Mouse (Mus musculus): ENCODE results near the gene Trim8. TPM values are rescaled to one million over a fixed set of nuclear protein-coding genes. Genes with fewer than 3 reads are reported as not detected.

The Trim8 gene
- polyA plus RNA-seq, 1 experiment = 12.4 TPM

DNA sequence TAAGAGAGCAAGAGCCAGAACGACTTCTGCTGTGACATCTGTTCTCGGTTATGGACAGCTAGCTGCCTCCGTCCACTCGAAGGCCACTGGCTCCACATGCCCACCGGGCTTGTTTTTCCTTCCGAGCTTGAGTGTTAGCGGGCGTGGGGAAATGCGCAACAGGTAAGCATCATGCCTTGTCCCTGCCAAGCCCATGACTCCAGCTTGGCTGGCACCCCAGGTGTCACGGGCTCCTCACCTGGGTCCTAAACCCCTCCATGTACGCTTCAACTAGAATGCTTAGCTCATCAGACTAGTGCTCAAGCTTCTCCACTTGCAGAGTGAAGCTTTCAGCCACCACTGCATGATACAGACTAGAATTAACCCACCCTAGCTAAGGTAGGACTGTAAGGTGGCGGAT, 57.1 kb downstream of the Trim8 start:
- H3K4me3 ChIP-seq (ENCODE audit: insufficient read depth, low read depth, low read length) = no peak overlapping the region
- no peaks in the 10 kb centered on the region; the same call in 1 of the 2 replicates for H3K4me1 ChIP-seq (ENCODE audit: control insufficient read depth, insufficient read depth, insufficient read length, low read length)
- H3K27ac ChIP-seq (replicated peaks; ENCODE audit: low read depth, low read length) = no peak overlapping the region

DNA sequence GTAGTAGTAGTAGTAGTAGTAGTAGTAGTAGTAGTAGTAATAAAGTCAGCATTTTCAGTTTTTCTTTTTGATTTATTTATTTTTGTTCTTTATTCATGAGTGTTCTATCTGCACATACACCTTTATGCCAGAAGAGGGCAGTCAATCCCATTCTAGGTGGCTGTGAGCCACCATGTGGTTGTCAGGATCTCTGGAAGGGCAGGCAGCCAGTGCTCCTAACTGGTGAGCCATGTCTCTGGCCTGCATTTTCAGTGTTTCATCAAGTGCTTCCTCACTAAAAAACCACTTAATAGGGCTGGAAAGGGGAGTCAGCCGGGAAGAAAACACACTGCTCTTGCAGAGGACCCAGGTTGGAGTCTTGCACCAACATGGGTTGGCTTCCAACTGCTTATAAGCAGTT, 60.6 kb downstream of the Trim8 start:
- H3K4me1 ChIP-seq (ENCODE audit: control insufficient read depth, insufficient read depth, insufficient read length, low read length) = no peaks in the 10 kb centered on the region; the same call in 1 of the 2 replicates
- H3K27ac ChIP-seq (replicated peaks; ENCODE audit: low read depth, low read length) = no peak overlapping the region
- no peak overlapping the region for H3K4me3 ChIP-seq (ENCODE audit: insufficient read depth, low read depth, low read length)

DNA sequence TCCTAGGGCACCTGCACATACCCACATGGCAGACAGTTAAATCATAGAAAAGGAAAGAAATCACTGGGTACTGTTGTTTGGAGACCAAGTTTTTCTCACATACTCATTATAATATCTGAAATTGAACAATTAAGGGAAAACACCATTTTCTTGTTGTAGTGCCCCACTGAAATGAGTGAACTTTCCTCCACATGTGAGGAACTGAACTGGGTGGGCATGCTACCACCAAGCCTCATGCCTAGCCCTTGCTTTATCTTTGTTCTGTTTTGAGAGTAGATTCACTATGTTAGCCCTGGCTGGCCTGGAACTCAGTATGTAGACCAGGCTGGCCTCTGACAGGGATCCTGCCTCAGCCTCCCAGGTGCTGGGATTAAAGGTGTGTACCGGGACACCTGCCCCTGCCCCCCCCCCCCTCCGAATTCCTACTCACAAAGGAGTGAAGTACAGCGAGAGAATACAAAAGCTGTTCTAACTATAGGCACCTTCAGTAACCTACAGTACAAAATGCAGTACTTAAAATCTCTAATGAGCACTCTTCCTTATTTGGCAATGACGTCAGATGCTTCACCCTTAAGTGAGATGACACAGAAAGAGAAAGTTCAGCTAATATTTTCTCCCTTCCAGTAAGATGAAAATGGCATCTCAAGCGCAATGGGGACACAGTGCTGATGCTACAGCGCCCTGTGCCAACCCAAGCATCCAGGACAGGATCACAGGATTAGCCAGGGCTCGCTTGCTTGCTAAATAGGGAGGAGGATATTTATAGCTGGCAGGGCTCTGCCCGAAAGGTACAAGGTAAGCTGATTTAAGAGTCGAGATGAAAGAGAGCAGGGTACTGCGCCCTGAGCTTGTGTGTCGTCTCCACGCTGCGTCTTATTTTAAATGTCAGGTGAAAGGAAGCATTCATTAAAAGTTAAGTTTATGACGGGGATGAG, 61.3 kb downstream of the Trim8 start:
- Histone ChIP-seq H3K27ac (replicated peaks; ENCODE audit: low read depth, low read length) (no peak overlapping the region), H3K4me1 (ENCODE audit: control insufficient read depth, insufficient read depth, insufficient read length, low read length) (no peaks in the 10 kb centered on the region; the same call in 1 of the 2 replicates), H3K4me3 (ENCODE audit: insufficient read depth, low read depth, low read length) (no peak overlapping the region)

DNA sequence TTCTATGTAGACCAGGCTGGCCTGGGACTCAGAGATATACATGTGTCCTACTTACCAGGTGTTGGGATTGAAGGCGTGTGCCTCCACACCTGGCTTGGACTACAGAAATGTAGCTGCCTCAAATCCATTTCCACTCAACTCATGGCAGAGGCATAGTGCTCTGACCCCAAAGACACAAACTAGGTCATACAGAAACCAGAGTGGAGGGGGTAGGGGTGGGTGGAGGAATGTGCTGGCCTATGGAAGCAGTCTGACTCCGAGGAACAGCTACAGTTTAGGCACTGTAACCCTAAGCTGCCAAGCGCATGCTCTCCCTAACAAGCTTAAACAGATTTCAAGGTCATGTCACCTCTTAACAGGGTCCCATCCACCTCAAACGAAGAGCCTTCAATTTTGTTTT, 62.1 kb downstream of the Trim8 start:
- H3K27ac ChIP-seq (replicated peaks; ENCODE audit: low read depth, low read length) = no peak overlapping the region
- H3K4me1 ChIP-seq (ENCODE audit: control insufficient read depth, insufficient read depth, insufficient read length, low read length) = no peaks in the 10 kb centered on the region; the same call in 1 of the 2 replicates
- no peak overlapping the region for H3K4me3 ChIP-seq (ENCODE audit: insufficient read depth, low read depth, low read length)

DNA sequence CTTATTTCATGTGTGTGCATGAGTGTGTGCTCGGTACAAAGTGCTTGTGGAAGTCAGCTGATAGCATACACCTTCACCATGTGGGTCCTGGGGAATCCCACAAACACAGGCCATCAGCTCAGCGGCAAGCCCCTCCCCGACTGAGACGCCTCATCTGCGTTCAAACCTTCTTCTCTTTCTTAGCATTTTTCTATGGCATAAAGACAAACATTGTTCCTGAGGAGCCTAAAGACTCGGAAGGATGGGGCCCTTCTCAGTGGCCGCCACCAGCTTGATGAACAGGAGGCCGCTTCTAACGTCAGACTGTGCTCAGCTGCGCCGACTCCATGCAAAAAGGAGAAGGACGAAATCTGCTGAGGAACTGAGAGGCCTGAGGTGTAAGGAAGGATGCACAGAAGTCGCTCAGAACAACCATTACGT, 62.6 kb downstream of the Trim8 start:
- Histone ChIP-seq H3K4me1 (ENCODE audit: control insufficient read depth, insufficient read depth, insufficient read length, low read length) (no peaks in the 10 kb centered on the region; the same call in 1 of the 2 replicates), H3K27ac (replicated peaks; ENCODE audit: low read depth, low read length) (no peak overlapping the region)

More for the DNA sequence above, 62.6 kb downstream of the Trim8 start:
- H3K4me3 ChIP-seq (ENCODE audit: insufficient read depth, low read depth, low read length) = no peak overlapping the region

Other genes starting within 250 kb of the Trim8 start
- 8.2 and 9.2 TPM in 2 replicates for gene Nfkb2, start 197.4 kb upstream of the Trim8 start, polyA plus RNA-seq (2012; ENCODE audit: insufficient read depth, insufficient read length, missing spikeins)
- 1.4 TPM in 1 of 2 replicates, not detected in the other for gene Psd, start 174.5 kb upstream of the Trim8 start, polyA plus RNA-seq (2012; ENCODE audit: insufficient read depth, insufficient read length, missing spikeins)
- gene Fbxl15, start 173.5 kb upstream of the Trim8 start, polyA plus RNA-seq (2012; ENCODE audit: insufficient read depth, insufficient read length, missing spikeins) = 5.9 and 8.9 TPM in 2 replicates
- gene Cuedc2, start 163.0 kb upstream of the Trim8 start, polyA plus RNA-seq (2012; ENCODE audit: insufficient read depth, insufficient read length, missing spikeins) = 61.9 and 67.2 TPM in 2 replicates
- 1.0 and 2.6 TPM in 2 replicates for gene Mfsd13a, start 160.6 kb upstream of the Trim8 start, polyA plus RNA-seq (2012; ENCODE audit: insufficient read depth, insufficient read length, missing spikeins)
- not detected in 2 replicates for gene 2310034G01Rik, start 151.4 kb upstream of the Trim8 start, polyA plus RNA-seq (2012; ENCODE audit: insufficient read depth, insufficient read length, missing spikeins)
- 63.5 and 78.7 TPM in 2 replicates for gene Actr1a, start 106.0 kb upstream of the Trim8 start, polyA plus RNA-seq (2012; ENCODE audit: insufficient read depth, insufficient read length, missing spikeins)
- gene Sufu, start 104.8 kb upstream of the Trim8 start, polyA plus RNA-seq (2012; ENCODE audit: insufficient read depth, insufficient read length, missing spikeins) = 6.8 and 6.9 TPM in 2 replicates
- gene Arl3, start 71.5 kb downstream of the Trim8 start, polyA plus RNA-seq (2012; ENCODE audit: insufficient read depth, insufficient read length, missing spikeins) = 44.9 and 58.1 TPM in 2 replicates
- gene Sfxn2, start 71.7 kb downstream of the Trim8 start, polyA plus RNA-seq (2012; ENCODE audit: insufficient read depth, insufficient read length, missing spikeins) = 3.8 and 6.4 TPM in 2 replicates
- gene Wbp1l, start 97.4 kb downstream of the Trim8 start, polyA plus RNA-seq (2012; ENCODE audit: insufficient read depth, insufficient read length, missing spikeins) = 18.9 and 24.4 TPM in 2 replicates
- not detected in 2 replicates for gene Cyp17a1, start 171.5 kb downstream of the Trim8 start, polyA plus RNA-seq (2012; ENCODE audit: insufficient read depth, insufficient read length, missing spikeins)
- 20.4 and 24.7 TPM in 2 replicates for gene Borcs7, start 188.2 kb downstream of the Trim8 start, polyA plus RNA-seq (2012; ENCODE audit: insufficient read depth, insufficient read length, missing spikeins)
- 10.1 and 13.3 TPM in 2 replicates for gene As3mt, start 205.8 kb downstream of the Trim8 start, polyA plus RNA-seq (2012; ENCODE audit: insufficient read depth, insufficient read length, missing spikeins)